Mouse (Mus musculus) thymus, postnatal 0 days (tissue): ENCODE results near the gene Fut11. TPM values are rescaled to one million over a fixed set of nuclear protein-coding genes. Genes with fewer than 3 reads are reported as not detected.

Experiments
- DNase-seq: peaks from one replicate; pipeline ENCODE4 v3.0.0-alpha.2; 2015; ENCODE audit warnings: low spot score
- polyA plus RNA-seq: library from polyadenylated mRNA; unstranded; fragments of >200 nt; fragmentation: Nextera tagmentation; extraction: Ambion mirVana; gene quantifications from 2 replicates; pipeline ENCODE4 v1.2.1, GENCODE M21; 2015

The Fut11 gene
- polyA plus RNA-seq, 1 experiment from 2014 or later, result 13.3 TPM

DNA sequence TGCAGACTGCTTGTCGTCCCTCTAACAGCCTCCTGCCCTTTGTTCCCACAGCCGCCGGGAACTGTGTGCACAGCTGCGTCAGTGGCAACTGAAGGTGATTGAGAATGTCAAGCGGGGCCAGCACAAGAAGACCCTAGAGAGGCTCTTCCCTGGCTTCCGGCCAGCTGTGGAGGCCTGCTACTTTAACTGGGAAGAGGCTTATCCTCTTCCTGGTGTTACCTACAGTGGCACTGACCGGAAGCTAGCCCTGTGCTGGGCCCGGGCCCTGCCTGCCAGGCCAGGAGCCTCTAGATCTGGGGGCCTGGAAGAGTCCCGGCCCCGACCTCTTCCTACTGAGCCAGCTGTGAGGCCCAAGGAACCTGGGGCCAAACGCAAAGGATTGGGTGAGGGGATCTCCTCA lies 19.1 kb downstream of the Fut11 start:
- no peak for DNase-seq

DNA sequence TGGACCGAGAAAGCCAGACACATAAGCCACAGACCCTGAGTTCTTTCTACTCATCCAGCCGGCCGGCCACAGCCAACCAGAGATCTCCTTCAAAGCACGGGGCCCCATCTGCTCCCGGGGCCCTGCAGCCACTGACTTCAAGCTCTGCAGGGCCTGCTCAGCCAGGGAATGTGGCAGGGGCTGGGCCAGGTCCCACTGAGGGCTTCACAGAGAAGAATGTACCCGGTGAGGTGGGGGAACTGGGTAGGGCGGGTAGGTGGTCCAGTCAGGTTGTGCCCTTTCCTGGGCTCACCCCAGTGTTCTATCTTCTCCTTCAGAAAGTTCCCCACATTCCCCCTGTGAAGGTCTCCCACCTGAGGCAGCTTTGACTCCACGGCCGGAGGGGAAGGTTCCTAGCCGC lies 23.7 kb downstream of the Fut11 start:
- DNase-seq, result no peak

DNA sequence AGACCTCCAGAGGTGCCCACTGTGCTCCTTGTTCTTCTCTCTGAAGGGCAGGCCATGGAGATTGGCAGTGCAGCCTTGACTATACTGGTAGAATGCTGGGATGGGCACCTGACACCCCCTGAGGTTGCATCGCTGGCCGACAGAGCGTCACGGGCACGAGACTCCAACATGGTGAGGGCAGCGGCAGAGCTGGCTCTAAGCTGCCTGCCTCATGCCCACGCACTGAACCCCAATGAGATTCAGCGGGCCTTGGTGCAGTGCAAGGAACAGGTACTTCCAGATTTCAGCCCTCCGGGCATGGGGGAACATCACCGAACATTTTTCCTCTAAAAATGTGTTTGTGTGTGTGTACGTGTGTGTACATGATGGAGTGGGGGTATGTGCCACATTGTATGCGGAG lies 25.0 kb downstream of the Fut11 start:
- no peak for DNase-seq

DNA sequence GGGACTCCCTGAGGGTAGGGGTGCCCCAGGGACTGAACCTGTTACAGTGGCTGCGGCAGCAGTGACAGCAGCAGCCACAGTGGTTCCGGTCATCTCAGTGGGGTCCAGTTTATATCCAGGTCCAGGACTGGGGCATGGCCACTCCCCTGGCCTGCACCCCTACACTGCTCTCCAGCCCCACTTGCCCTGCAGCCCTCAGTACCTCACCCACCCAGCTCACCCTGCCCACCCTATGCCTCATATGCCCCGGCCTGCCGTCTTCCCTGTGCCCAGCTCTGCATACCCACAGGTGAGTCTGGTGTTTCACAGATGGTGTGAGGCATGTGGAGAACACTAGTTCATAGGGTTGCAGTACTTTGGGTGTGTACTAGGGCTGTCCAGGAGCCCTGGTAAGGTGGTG lies 26.6 kb downstream of the Fut11 start:
- DNase-seq, result no peak

DNA sequence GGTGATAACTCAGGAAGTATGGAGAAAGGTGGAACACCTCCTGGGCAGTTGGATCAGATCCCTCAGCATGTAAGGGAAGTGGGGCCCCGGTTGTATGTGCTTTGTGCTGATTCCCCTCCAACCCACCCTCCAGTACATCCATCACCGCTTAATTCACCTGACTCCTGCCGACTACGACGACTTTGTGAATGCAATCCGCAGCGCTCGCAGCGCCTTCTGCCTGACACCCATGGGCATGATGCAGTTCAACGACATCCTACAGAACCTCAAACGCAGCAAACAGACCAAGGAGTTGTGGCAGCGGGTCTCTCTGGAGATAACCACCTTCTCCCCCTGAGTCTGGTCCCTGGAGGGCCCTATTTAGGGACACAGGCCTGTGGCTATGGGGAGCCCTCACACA lies 28.2 kb downstream of the Fut11 start:
- DNase-seq, result no peak

DNA sequence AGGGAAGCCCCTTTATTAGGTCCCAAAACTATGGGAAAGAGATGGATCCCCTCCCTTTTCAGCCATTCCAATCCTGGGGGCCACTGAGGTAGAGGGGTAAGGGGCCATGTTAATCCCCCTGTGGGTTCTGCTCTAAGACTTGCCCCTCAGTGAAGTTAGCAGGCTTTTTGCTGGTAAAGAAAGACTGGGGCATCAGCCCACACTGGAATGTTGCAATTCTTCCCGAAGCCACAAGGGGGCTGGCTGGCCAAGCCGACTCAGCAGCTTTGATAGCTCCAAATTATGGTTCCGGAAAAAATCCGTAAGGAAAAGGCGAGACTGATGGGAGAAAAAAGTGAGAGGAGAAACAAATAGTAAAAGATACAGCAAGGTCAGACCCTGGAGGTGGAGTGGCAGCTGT lies 29.3 kb downstream of the Fut11 start:
- peak; percentile 46 for DNase-seq

DNA sequence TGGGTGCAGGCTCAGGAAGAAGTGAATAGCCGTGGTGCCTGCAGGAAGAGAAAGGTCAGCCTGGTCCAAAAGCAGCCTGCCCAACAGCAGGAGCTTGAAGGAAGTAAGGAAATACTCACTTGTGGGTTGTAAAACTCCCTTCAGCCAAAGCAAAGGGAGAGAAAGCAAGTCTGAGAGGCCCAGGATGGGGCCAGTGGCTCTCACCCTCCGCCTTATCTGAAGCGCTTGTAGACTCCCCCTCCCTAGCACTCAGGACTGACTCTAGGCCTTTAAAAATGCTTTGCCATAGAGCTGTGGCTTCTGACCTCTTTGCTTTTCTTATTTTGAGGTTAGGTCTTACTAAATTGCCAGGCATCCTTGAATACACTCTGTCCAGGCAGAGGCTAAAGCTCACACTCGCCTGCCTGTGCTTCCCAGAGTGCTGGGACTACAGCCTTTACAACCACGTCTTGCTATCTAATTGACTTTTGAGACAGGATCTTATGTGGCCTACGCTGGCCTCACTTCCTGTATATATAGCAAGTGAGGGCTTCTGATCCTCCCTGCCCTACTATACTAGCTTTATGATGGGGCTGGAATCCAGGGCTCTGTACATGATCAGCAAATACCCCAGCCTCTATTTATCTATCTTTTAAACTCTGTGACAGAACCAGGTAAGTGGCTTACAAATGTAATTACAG lies 31.0 kb downstream of the Fut11 start:
- no peak for DNase-seq

DNA sequence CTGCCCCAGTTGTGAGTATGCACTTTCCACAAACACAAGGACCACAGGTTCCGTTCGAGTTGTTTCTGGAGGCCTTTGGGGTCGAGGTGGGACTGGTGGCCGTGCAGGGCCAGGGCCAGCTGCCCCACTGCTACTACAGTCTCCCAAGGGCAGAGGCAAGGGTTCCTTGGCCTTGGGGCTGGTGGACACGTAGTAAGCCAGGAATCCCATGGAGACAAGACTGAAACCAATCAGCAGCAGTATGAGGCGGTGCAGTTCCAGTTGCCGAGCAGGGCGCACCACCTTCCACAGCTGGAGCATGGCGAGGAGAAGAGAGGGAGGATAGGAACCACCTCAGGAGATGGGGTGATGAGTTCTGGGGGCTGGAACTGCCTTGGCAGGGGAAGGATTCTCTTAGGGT lies 35.1 kb downstream of the Fut11 start:
- no peak for DNase-seq

DNA sequence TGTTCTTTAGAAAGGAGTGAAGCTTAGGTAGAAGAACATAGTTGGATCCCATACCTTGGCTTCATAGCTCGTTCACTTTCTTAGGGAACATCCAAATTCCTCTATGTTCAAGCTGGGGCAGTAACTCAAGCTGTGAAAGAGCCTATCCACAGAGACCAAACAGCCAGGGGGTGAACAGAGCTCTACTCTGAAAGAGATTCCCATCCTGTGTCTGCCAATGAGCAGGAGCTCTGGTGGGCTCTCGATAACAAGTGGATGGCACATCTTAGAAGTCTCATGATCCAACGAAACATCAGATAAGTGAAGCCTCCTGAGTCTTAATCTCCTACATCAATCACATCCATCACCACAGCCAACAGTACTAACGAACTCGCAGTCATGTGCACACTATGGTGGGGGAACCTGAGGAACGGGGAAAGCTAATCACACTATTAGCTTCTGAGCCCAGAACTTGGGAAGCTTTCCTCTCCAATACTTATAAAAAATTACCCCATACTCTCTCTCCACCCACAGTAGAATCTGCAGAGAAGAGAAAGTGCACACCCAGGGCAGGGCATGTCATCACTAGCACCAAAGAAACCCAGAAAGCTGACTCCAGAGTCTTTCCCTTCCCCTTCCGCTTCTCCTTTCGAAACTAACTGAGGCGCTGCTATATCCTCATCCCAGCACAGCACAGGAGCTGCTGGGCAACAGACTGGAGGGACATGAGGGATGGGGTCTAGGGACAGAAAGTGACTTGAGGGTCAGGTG lies 36.3 kb downstream of the Fut11 start:
- DNase-seq, result no peak

DNA sequence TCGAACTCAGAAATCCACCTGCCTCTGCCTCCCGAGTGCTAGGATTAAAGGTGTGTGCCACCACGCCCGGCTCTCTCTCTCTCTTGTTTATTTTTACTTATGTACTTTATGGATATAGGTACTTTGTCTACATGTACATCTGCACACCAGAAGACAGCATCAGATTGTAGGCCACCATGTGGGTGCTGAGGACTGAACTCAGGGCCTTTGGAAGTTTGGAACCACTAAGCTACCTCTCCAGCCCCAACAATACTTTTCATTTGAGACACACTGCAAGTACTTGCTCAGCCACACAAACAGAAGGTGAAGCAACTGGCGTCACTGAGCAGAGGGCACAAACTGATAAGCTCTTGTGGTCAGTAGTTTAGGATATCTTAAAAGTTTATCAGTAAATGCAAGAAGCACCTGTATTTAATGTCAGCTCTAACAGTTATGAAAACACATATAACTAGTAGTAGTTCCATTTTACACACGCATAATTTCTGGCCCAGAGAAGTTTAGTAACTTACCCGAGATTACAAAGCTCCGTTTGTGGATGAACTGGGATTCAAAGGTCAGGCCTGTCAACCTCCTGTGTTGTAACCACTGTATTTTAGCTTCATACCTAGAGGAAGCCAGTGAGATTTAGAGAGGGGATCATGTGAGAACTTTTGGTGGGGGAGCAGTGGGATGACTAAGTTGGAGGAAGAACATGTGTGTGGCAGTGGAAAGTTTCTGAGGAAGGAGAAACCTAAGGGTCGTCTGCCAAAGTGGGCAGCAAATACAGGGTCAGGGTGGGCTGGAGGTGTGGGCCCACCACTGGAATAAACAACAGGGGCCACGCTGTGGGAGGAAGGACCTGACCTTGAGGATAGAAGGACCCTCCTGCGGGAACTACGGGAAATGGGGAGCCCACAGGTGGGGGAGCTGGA lies 38.5 kb downstream of the Fut11 start:
- peak; percentile 11 for DNase-seq

DNA sequence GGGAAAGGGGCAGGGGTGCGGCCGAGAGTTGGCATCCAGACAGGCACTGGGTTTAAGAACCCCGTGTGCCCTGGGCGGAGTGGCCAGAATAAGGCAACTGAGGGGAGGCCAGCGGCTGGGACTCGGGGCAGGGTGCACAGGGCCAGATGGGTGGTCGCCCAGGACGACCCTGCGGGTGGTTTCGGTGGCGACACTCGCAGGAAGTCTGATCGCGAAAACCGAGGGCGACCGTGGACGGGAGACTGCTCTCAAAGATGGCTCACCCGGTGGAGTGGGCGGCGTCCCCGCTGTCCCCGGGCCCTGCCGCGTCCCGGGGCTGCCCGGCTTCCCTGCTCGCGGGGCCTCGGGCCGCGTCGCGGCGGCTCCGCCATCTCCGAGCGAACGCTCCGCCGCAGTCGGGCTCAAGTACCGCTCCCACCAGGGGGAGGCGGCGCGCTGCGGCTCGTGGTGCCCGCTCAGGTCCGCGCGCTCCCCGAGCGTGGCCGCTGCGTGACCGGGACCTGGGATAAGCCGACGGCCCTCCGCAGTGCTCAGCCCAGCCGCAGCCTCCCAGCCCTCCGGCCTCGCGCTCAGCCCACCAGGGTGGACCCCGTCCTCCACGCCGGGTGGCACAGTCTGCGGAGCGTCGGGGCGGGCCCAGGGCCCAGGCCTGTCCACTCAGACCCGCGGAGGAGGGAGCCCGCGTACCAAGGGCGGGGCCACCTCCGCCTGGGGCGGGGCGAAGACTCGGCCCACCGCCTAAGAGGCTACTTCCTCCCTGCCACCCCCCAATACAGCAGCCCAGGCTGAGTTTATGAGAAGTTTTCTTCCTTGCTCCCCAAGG lies 39.4 kb downstream of the Fut11 start, which contains the start of gene Ndst2:
Gene Ndst2 (minus strand): TSS at position 611 of the 823 bp plus-strand sequence.
- peak; percentile 85 for DNase-seq

DNA sequence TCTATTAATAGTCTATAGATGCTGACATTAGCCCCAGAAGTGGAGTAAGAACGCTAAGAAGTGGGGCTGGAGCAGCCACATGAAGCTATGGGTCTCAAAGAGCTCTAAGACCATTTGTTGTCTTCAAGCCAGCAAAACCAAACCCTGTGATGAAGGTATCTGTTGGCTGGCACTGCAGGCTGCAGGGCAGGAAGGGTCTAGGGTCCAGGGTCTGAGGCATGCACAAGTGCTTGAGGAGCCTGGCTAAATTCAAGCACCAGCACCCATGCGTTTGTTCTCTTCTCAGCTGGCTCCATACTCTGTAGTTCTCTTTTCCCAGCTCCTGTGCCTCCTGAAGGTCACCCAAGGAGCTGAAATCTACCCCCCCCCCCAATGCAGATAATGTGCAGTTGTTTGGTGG lies 40.3 kb downstream of the Fut11 start:
- no peak for DNase-seq

DNA sequence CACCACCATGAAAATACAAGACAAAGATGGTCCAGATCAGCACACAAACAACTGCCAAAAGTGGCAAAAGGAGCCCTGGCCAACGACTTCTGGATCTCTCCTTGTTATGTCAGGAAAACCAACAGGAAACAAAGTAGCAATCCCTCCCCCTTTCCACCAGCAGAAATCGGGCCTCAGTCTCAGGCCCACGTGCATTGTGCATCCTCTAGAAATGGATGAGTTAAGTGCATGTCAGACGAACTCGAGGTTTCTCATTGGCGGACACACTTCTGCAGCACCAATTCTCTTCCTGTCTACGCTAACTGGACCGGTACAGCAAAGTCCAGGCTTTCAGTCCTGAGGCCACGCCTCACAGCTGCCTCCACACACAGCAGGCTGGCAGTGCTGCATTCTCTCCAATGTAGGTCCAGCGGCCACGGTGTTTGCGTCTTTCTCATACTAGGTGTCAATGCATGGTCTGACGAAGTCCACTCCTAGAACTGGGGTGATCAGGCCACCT lies 41.2 kb downstream of the Fut11 start:
- no peak for DNase-seq

DNA sequence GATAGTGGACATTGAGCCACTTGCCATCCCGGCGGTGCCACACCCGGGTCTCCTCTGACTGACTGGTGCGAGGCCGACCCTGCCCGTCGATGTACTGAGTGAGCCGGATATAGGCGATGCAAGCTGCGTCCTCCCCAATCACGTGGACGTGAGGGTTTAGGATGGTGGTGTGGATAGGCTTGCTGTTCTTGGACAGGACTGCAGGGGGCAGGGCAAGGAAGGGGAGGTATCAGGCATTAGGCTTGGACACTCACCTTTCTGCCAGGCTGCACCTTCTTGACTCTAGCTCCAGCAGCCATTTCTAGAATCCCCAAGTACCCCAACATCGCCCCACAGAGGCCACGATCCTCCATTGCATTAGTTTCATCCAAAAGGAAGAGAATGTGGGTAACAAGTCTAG lies 42.5 kb downstream of the Fut11 start:
- peak; percentile 9 for DNase-seq

DNA sequence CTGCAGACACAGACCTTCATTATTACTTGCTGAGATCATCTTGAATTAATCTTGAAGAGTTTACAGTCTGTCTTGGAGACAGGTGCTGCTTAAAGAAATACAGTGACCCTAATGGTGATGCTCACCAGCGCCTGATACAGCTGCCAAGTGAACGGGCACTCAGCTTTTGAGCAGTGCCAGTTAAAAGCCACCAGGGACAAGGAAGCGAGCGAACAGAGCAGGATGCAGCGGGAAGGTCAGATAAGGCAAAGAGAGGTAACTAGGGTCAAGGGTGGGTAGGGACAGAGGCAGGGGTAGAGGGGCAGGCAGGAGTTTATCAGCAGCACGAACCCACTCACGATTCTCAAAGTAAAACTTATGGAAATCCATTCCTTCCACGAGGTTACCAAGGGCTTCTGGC lies 43.7 kb downstream of the Fut11 start:
- no peak for DNase-seq

DNA sequence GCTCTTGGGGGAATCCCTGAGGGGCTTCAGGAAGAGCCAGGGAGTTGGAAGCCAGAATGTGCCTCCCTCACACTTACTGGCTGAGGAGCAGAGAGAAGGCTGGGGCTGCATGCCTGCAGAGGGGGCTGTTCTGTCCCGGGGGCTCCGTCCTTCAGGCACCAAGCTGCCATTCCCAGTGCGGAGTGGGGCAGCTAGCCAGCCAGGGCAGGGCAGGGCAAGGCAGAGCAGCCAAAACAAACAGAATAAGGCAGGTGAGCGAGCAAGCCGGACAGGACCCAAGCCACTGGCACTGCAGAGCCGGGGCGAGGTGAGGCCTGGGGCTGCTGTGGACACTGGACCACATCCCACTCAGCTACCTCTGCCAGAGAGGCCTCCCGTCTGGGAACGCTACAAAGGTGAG lies 46.5 kb downstream of the Fut11 start:
- no peak for DNase-seq

DNA sequence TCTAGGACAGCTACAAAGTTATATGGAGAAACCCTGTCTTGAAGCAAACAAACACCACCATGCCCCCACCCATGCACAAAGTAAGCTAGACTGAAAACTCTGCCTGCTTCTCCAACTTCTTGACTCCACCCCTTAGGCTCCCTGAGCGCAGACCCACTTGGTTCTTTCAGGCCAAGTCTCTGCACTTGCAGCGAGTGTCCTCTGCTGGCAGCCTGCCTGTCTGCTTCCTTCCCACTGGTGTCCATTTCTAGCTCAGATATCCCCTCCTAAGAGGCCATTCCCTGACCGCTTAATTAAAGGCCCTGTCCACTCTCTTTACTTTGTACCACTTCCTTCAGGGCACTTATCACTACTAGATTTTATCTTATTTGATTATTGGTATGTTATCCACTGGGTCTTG lies 48.8 kb downstream of the Fut11 start:
- no peak for DNase-seq

DNA sequence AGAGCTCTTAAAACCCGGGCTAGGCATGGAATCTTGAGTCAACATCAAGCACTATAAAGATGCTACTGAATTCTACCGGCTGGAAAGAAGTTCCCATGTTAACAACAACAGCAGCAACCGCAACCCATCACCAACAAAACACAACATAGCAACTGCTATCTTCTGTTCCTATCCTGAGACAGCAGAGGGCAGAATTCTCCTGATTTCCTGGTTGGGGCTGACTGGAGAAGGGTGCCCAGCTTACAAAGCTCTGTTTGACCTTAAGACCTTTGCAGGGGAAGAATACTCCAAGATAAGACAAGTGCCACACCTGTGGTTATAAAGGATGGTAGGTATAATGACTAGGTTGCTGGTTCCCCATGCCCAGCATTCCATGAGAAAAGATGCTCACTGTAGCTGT lies 52.2 kb downstream of the Fut11 start:
- DNase-seq, result no peak

DNA sequence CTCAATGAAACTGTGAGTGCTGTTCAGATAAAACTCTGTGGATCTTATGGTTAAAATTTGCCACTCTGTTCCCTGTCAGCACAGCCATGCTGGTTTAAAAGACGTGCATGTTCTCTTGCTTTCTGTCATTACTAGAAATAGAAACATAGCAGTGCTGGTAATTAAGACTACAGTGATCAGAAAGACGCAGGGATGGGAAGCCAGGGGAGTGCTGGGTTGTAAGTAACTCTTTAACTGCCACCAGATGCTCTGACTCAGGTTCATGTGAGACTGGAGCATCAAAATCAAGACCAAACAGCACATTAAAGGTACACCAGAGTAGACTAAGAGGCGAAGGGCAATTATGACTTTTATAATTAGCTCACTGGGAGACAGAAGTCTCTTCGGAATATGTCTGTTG lies 53.6 kb downstream of the Fut11 start:
- DNase-seq, result no peak

DNA sequence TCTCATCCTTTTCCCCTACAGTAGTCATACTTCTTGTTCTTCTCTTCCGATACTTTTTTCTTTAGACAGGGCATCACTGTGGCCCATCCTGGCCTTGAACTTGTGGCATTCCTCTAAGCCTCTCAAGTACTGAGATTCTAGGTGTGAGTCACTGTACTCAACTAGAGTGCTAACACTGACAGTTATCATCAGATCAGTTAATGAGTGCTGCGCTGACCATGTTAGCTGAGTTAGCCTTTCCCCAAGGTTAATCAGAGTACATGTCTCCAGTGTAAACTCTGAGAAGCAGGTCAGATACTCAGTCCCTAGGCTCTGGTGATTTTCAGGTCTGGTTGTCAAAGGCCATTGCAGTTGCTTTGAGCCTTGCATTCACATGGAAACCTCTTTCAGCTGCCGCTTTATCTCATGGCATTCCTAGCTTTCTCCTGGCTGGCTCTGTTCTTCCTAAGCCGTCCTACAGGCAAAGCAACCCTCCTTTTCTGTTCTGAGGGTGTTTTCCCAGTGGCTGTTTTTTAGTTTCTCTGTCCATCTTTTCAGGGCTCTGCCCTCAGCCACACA lies 54.8 kb downstream of the Fut11 start:
- DNase-seq, result no peak

DNA sequence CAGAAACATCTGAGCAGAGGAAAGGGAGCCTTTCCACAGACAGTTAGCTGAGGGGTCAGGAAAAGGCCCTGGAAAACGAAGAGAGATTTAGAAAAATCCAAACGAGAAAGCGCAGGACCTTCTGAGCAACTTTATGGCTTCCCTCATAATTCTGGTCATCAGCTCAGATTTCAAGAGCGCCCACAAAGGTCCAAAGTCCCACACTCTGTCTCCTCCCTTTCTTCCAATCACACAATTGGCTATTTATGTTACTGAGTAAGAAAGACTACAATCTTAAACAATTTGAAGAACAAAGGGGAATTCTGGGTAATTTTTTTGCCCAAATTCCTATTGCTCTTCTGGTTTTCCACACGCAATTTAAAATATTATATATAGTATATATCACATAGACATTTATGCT lies 55.7 kb downstream of the Fut11 start:
- DNase-seq, result no peak
